Mouse (Mus musculus): ENCODE results near the gene Tdrd9. TPM values are rescaled to one million over a fixed set of nuclear protein-coding genes. Genes with fewer than 3 reads are reported as not detected.

The Tdrd9 gene
- polyA plus RNA-seq, 1 experiment from 2014 or later, result 0.65 TPM

Small RNA genes within 50 kb of the gene (microRNA-seq; reads per million reads assigned to microRNA genes)
- gene Mir3073a (not detected), gene Mir3073b (not detected)

Other genes starting within 250 kb of the Tdrd9 start
- 87.5 and 98.0 TPM in 2 replicates for gene Klc1, start 212.7 kb upstream of the Tdrd9 start, polyA plus RNA-seq (2016; fragmentation: Nextera tagmentation; extraction: Ambion mirVana)
- 21.6 and 23.9 TPM in 2 replicates for gene Xrcc3, start 157.7 kb upstream of the Tdrd9 start, polyA plus RNA-seq (2016; fragmentation: Nextera tagmentation; extraction: Ambion mirVana)
- gene Zfyve21, start 157.4 kb upstream of the Tdrd9 start, polyA plus RNA-seq (2016; fragmentation: Nextera tagmentation; extraction: Ambion mirVana), result 69.8 and 75.8 TPM in 2 replicates
- gene Ppp1r13b, start 63.4 kb upstream of the Tdrd9 start, polyA plus RNA-seq (2016; fragmentation: Nextera tagmentation; extraction: Ambion mirVana), result 4.8 and 6.0 TPM in 2 replicates
- 608 and 623 TPM in 2 replicates for gene Atp5mpl, start 4.6 kb upstream of the Tdrd9 start, polyA plus RNA-seq (2016; fragmentation: Nextera tagmentation; extraction: Ambion mirVana)
- not detected in 2 replicates for gene Rd3l, start 9.8 kb downstream of the Tdrd9 start, polyA plus RNA-seq (2016; fragmentation: Nextera tagmentation; extraction: Ambion mirVana)
- gene Aspg, start 135.1 kb downstream of the Tdrd9 start, polyA plus RNA-seq (2016; fragmentation: Nextera tagmentation; extraction: Ambion mirVana), result 1.2 and 2.2 TPM in 2 replicates
- gene Kif26a, start 174.6 kb downstream of the Tdrd9 start, polyA plus RNA-seq (2016; fragmentation: Nextera tagmentation; extraction: Ambion mirVana), result 2.8 and 3.9 TPM in 2 replicates

All from limb, embryonic 10.5 days (tissue).